Mouse (Mus musculus) liver, embryonic 14.5 days (tissue): ENCODE measurements around the gene Rad51.

Source experiments
- CTCF ChIP-seq: IDR thresholded peaks from 2 replicates; pipeline ENCODE4 v1.5.1; 2016; ENCODE audit warnings: antibody characterized with exemption, low read depth, control low read depth
- EP300 ChIP-seq: IDR thresholded peaks from 2 replicates; pipeline ENCODE4 v1.6.1; 2016; ENCODE audit warnings: antibody characterized with exemption, low read depth

GRCm38 (mm10) chr2:119156681-119157572 is 44.3 kb downstream of the Rad51 start, which contains the start of gene Rmdn3:
- TF ChIP-seq CTCF (peak; percentile 36), EP300 (no peak)
